Mouse (Mus musculus): ENCODE measurements around the gene Nfx1. TPM values are rescaled to one million over a fixed set of nuclear protein-coding genes. Genes with fewer than 3 reads are reported as not detected.

The Nfx1 gene
- polyA plus RNA-seq, 1 experiment from 2014 or later: 99.6 TPM

- H3K9me3 ChIP-seq (ENCODE audit: control insufficient read depth, low read length): no peaks in the 10 kb centered on the region
- H3K27ac ChIP-seq (replicated peaks; ENCODE audit: low read depth, low read length): no peak overlapping the region
- WGBS: 78% methylated on average over 5 of the region's 5 CpGs
- no peak for ATAC-seq (ENCODE audit: insufficient number of reproducible peaks, low FRiP score, low TSS enrichment, low read depth)
- no peak overlapping the region for H3K4me2 ChIP-seq (ENCODE audit: low read depth, severe bottlenecking)
- no peak overlapping the region for H3K9ac ChIP-seq (ENCODE audit: low read length)
- no peaks in the 10 kb centered on the region for H3K36me3 ChIP-seq (ENCODE audit: control insufficient read depth, insufficient read depth, low read length)
- no peak overlapping the region for H3K4me3 ChIP-seq (ENCODE audit: low read depth, low read length)
- H3K4me1 ChIP-seq (ENCODE audit: control insufficient read depth, insufficient read depth, low read length): peaks cover 5% of the 10 kb centered on the region
- DNase-seq (ENCODE audit: low spot score): no peak
- no peaks in the 10 kb centered on the region for H3K27me3 ChIP-seq (ENCODE audit: control insufficient read depth, insufficient read depth, low read length)
Observed at GRCm38 (mm10) chr4:41043961-41044360, 73.3 kb downstream of the Nfx1 start.

- no peak overlapping the region for H3K4me2 ChIP-seq (ENCODE audit: low read depth, severe bottlenecking)
- WGBS: 90% methylated on average over 3 of the region's 3 CpGs
- no peak overlapping the region for H3K4me3 ChIP-seq (ENCODE audit: low read depth, low read length)
- H3K27me3 ChIP-seq (ENCODE audit: control insufficient read depth, insufficient read depth, low read length): no peaks in the 10 kb centered on the region
- no peaks in the 10 kb centered on the region for H3K36me3 ChIP-seq (ENCODE audit: control insufficient read depth, insufficient read depth, low read length)
- H3K9me3 ChIP-seq (ENCODE audit: control insufficient read depth, low read length): no peaks in the 10 kb centered on the region
- H3K4me1 ChIP-seq (ENCODE audit: control insufficient read depth, insufficient read depth, low read length): peaks cover 5% of the 10 kb centered on the region
- H3K9ac ChIP-seq (ENCODE audit: low read length): no peak overlapping the region
- DNase-seq (ENCODE audit: low spot score) (no peak), ATAC-seq (ENCODE audit: insufficient number of reproducible peaks, low FRiP score, low TSS enrichment, low read depth) (no peak)
- no peak overlapping the region for H3K27ac ChIP-seq (replicated peaks; ENCODE audit: low read depth, low read length)
Observed at GRCm38 (mm10) chr4:41045288-41045687, 74.6 kb downstream of the Nfx1 start.

- 87% methylated on average over 13 of the region's 13 CpGs for WGBS
- ATAC-seq (ENCODE audit: insufficient number of reproducible peaks, low FRiP score, low TSS enrichment, low read depth): no peak
- peaks cover 5% of the 10 kb centered on the region for H3K4me1 ChIP-seq (ENCODE audit: control insufficient read depth, insufficient read depth, low read length)
Observed at GRCm38 (mm10) chr4:41046254-41046795, 75.6 kb downstream of the Nfx1 start.

GRCm38 (mm10) chr4:41047524-41048271 lies 77.0 kb downstream of the Nfx1 start, which contains the start of gene Aqp7:
Aqp7 (minus strand) TSS chr4:41048139.
- Histone ChIP-seq H3K4me3 (ENCODE audit: low read depth, low read length) (no peak within 1 kb of the TSS), H3K9ac (ENCODE audit: low read length) (no peak within 1 kb of the TSS; the same call in 1 of the 2 replicates), H3K36me3 (ENCODE audit: control insufficient read depth, insufficient read depth, low read length) (no peaks in the 10 kb centered on the region), H3K4me1 (ENCODE audit: control insufficient read depth, insufficient read depth, low read length) (peaks cover 5% of the 10 kb centered on the region), H3K27ac (replicated peaks; ENCODE audit: low read depth, low read length) (no peak within 1 kb of the TSS), H3K9me3 (ENCODE audit: control insufficient read depth, low read length) (no peaks in the 10 kb centered on the region), H3K27me3 (ENCODE audit: control insufficient read depth, insufficient read depth, low read length) (no peaks in the 10 kb centered on the region), H3K4me2 (ENCODE audit: low read depth, severe bottlenecking) (no peak within 1 kb of the TSS)
- ATAC-seq (ENCODE audit: insufficient number of reproducible peaks, low FRiP score, low TSS enrichment, low read depth) (no peak), DNase-seq (ENCODE audit: low spot score) (no peak)
- 19% methylated on average over 9 of the region's 9 CpGs for WGBS

More at GRCm38 (mm10) chr4:41046254-41046795, 75.6 kb downstream of the Nfx1 start:
- H3K27ac ChIP-seq (replicated peaks; ENCODE audit: low read depth, low read length): no peak overlapping the region
- no peaks in the 10 kb centered on the region for H3K27me3 ChIP-seq (ENCODE audit: control insufficient read depth, insufficient read depth, low read length)
- no peaks in the 10 kb centered on the region for H3K9me3 ChIP-seq (ENCODE audit: control insufficient read depth, low read length)
- H3K36me3 ChIP-seq (ENCODE audit: control insufficient read depth, insufficient read depth, low read length): no peaks in the 10 kb centered on the region
- no peak for DNase-seq (ENCODE audit: low spot score)
- H3K4me2 ChIP-seq (ENCODE audit: low read depth, severe bottlenecking): no peak overlapping the region
- no peak overlapping the region for H3K9ac ChIP-seq (ENCODE audit: low read length)
- no peak overlapping the region for H3K4me3 ChIP-seq (ENCODE audit: low read depth, low read length)

GRCm38 (mm10) chr4:41048926-41049325 lies 78.2 kb downstream of the Nfx1 start:
- Histone ChIP-seq H3K9me3 (ENCODE audit: control insufficient read depth, low read length) (no peaks in the 10 kb centered on the region), H3K27ac (replicated peaks; ENCODE audit: low read depth, low read length) (no peak overlapping the region), H3K4me3 (ENCODE audit: low read depth, low read length) (no peak overlapping the region), H3K9ac (ENCODE audit: low read length) (no peak overlapping the region), H3K27me3 (ENCODE audit: control insufficient read depth, insufficient read depth, low read length) (no peaks in the 10 kb centered on the region), H3K4me2 (ENCODE audit: low read depth, severe bottlenecking) (no peak overlapping the region), H3K36me3 (ENCODE audit: control insufficient read depth, insufficient read depth, low read length) (no peaks in the 10 kb centered on the region), H3K4me1 (ENCODE audit: control insufficient read depth, insufficient read depth, low read length) (peaks cover 5% of the 10 kb centered on the region)
- WGBS: 72% methylated on average over 2 of the region's 2 CpGs
- DNase-seq (ENCODE audit: low spot score): no peak
- ATAC-seq (ENCODE audit: insufficient number of reproducible peaks, low FRiP score, low TSS enrichment, low read depth): no peak

- Histone ChIP-seq H3K36me3 (ENCODE audit: control insufficient read depth, insufficient read depth, low read length) (no peaks in the 10 kb centered on the region), H3K27ac (replicated peaks; ENCODE audit: low read depth, low read length) (no peak overlapping the region), H3K4me3 (ENCODE audit: low read depth, low read length) (no peak overlapping the region), H3K9me3 (ENCODE audit: control insufficient read depth, low read length) (no peaks in the 10 kb centered on the region), H3K9ac (ENCODE audit: low read length) (peak overlapping the region; percentile 5; the same call in 1 of the 2 replicates), H3K4me2 (ENCODE audit: low read depth, severe bottlenecking) (peak overlapping the region; percentile 24; the same call in 1 of the 2 replicates), H3K4me1 (ENCODE audit: control insufficient read depth, insufficient read depth, low read length) (peaks cover 5% of the 10 kb centered on the region), H3K27me3 (ENCODE audit: control insufficient read depth, insufficient read depth, low read length) (no peaks in the 10 kb centered on the region)
- ATAC-seq (ENCODE audit: insufficient number of reproducible peaks, low FRiP score, low TSS enrichment, low read depth) (peak; percentile 48; the same call in 1 of the 2 replicates), DNase-seq (ENCODE audit: low spot score) (peak; percentile 94)
- WGBS: 39% methylated on average over 16 of the region's 16 CpGs
Observed at GRCm38 (mm10) chr4:41050726-41051675, 80.3 kb downstream of the Nfx1 start.

GRCm38 (mm10) chr4:41051781-41052180 lies 81.1 kb downstream of the Nfx1 start:
- ATAC-seq (ENCODE audit: insufficient number of reproducible peaks, low FRiP score, low TSS enrichment, low read depth) (no peak), DNase-seq (ENCODE audit: low spot score) (no peak)
- Histone ChIP-seq H3K27me3 (ENCODE audit: control insufficient read depth, insufficient read depth, low read length) (no peaks in the 10 kb centered on the region), H3K4me3 (ENCODE audit: low read depth, low read length) (no peak overlapping the region), H3K27ac (replicated peaks; ENCODE audit: low read depth, low read length) (no peak overlapping the region), H3K4me2 (ENCODE audit: low read depth, severe bottlenecking) (no peak overlapping the region), H3K9ac (ENCODE audit: low read length) (no peak overlapping the region), H3K4me1 (ENCODE audit: control insufficient read depth, insufficient read depth, low read length) (peaks cover 5% of the 10 kb centered on the region), H3K9me3 (ENCODE audit: control insufficient read depth, low read length) (no peaks in the 10 kb centered on the region), H3K36me3 (ENCODE audit: control insufficient read depth, insufficient read depth, low read length) (no peaks in the 10 kb centered on the region)
- WGBS: 77% methylated on average over 7 of the region's 7 CpGs

- Histone ChIP-seq H3K4me3 (ENCODE audit: low read depth, low read length) (no peak overlapping the region), H3K36me3 (ENCODE audit: control insufficient read depth, insufficient read depth, low read length) (no peaks in the 10 kb centered on the region), H3K27ac (replicated peaks; ENCODE audit: low read depth, low read length) (no peak overlapping the region), H3K9ac (ENCODE audit: low read length) (no peak overlapping the region), H3K4me2 (ENCODE audit: low read depth, severe bottlenecking) (no peak overlapping the region), H3K9me3 (ENCODE audit: control insufficient read depth, low read length) (no peaks in the 10 kb centered on the region), H3K27me3 (ENCODE audit: control insufficient read depth, insufficient read depth, low read length) (no peaks in the 10 kb centered on the region), H3K4me1 (ENCODE audit: control insufficient read depth, insufficient read depth, low read length) (no peaks in the 10 kb centered on the region)
- DNase-seq (ENCODE audit: low spot score): no peak
- ATAC-seq (ENCODE audit: insufficient number of reproducible peaks, low FRiP score, low TSS enrichment, low read depth): no peak
- 66% methylated on average over 13 of the region's 13 CpGs for WGBS
Observed at GRCm38 (mm10) chr4:41055111-41055510, 84.4 kb downstream of the Nfx1 start.

Data from limb, embryonic 11.5 days (tissue).